Mouse (Mus musculus): ENCODE data around the gene Gm17482. TPM values are rescaled to one million over a fixed set of nuclear protein-coding genes. Genes with fewer than 3 reads are reported as not detected.

Gm17482 gene
- not detected for total RNA-seq (2023)

DNA sequence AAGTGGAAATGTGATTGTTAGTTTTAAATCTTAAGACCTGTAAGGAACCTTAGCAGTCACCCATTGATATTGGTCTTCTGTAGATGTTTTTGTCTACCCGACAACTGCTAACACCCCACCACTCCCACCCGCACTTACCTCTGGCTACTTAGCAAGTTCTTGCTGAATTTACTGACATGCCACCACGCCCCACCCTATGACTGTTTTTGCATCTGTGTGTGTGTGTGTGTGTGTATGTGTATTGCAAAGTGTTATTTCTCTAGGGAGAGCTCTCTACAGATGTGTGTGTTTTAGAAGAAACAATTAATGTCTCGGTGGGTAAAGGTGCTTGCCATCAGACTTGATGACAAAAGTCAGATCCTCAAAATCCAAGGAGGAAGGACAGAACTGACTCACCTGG lies at the start of gene Gm17482:
TSS of gene Gm17482 (plus strand) at position 301 of the 400 bp plus-strand sequence.

DNA sequence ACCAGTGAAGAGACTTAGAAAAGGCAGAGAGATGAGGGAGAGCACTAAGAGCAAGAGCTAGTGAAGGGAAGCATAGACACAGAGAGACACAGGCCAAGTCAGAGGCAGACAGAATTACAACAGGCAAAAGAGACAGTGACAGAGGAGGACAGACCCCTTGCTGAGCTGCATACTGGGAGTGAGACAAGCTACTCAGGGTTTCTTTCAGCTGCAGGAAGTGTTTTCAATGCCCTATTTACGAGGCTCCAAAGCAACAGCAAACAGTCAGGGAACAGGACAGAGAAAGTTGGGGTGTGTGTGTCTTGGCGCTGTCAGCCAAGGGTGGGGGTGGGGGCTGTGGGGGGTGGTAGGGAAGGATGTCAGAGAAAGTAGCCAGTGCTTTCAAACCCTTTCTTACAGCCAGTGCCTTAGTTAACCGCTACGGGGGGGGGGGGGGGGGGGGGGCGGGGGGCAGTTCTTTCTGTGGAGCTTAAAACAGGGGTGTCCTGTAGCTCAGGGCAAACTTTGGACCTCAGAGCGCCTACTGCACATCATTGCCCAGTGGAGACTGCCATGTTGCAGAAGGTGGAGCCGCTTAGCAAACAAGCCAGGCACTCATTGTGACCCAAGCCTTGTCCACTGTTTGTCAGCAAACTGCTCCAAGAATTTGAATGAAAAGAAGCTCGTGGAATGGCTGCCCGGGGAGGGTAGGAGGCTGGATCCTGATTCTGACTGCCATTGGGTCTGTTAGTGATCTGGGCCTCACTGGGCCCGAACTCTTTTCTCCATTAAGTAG lies 25.1 kb downstream of the Gm17482 start, which contains the start of gene Timp4:
TSS of gene Timp4 (minus strand) at position 107 of the 775 bp plus-strand sequence.

Other genes with a start within 250 kb of the Gm17482 start
- 10 to 100 TPM; 17.9 to 25.4 TPM for gene Tamm41, start 189.5 kb upstream of the Gm17482 start, total RNA-seq (2023)
- gene Syn2, start 92.4 kb upstream of the Gm17482 start, total RNA-seq (2023): not detected
- gene Timp4, start 24.9 kb downstream of the Gm17482 start, total RNA-seq (2023): not detected
- gene Pparg, start 133.6 kb downstream of the Gm17482 start, total RNA-seq (2023): under 1 TPM in 1 of 2 experiments, not detected in 1; 0.65 TPM

Data from T-cell, adult 66 days (primary cell).